Mouse (Mus musculus): ENCODE data around the gene 1700016H13Rik.

The 1700016H13Rik gene

DNA sequence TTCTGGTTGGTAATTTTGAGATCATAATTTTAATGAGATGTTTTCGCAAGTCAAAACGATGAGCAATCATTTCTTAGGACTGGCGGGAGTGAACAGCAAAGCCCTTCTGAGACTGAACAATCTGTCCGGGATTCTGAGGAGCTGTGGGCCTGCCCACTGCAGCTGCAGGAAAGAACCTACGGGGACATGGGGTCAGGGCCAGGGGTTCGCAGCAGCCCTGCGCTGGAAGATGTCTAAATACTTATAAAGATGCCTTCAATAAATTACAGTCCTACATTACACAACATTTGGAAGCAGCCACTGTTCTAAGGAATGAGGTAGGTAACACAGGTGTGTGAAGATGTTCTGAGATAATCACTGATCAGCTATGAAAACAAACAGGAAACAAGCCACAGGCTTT, 50.1 kb downstream of the 1700016H13Rik start:
- DNase-seq (ENCODE audit: low read depth, low spot score): no peak

DNA sequence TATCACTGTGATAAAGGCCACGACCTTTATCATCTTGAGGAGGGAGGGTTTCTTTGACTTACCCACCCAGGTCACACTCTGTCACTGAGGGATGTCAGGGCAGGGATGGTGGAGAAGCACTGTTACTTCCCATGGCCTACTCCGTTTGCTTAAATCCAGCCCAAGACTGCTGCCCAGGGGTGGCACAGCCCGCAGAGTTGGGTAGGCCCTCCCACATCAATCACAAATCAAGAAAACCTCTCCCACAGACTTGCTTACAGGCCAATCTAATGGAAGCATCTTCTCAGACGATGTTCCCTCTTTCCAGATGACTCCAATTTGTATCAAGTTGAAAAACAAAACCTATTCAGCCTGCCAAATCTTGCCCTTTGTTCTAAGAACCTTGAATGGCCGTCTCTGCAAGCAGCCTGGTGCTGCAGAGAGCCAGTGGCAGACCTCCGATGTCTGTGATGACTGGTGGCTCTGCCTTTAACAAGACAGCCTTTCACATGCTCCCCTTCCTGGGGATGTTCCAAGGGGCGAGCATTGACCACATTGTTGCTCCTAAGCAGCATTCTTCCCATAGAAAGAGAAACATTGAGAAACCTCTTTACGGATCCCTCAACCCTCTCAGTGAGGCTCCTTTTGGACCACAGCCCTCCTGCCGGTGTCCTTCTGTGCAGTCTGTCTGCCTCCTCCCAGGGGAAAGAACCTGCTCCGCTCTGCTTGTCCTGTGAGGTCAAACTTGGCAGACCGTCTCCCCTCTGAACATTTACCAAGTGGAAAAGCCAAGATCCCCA, 52.5 kb downstream of the 1700016H13Rik start:
- no peak for DNase-seq (ENCODE audit: low read depth, low spot score)

DNA sequence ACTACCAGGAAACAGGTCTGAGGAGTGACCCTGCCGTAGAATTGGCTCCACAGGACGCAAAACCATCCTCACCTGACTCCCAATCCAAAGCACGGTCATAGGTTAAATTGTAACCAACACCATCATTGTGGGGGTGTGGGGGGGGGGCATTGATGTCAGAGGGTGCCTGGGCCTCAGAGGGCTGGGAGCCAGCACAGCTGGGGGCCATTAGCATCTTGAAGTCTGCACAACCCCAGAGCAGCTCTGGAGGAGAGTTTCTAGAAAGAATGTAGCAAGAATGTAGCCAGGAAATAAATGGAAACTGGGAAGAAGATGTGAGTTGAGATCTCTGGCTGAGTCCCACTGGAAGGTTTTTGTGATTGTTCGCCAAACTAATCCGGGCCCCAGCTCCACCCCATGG, 56.9 kb downstream of the 1700016H13Rik start:
- DNase-seq (ENCODE audit: low read depth, low spot score): no peak

DNA sequence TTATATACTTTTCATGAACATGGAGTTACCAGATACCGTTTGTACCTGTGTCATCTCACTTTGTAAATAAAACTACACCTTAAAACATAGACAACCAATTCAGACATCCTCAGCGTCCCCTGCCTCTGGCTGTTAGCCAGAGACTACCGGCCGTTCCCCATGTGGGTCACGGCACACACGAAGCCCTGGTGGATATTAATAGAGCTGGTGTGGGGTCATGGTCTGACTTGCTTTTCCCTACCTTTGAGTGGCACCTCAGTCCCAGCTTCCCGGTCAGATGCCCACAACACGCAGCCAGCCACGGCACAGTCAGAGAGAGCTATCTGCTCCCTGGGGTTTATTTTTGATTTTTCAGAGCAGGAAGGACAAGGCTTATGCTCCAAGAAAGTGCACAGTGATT, 57.5 kb downstream of the 1700016H13Rik start:
- no peak for DNase-seq (ENCODE audit: low read depth, low spot score)

Measured in forelimb bud, embryonic 11.5 days (tissue).